Mouse (Mus musculus): Measurements from ENCODE around the gene Elobl. TPM values are rescaled to one million over a fixed set of nuclear protein-coding genes. Genes with fewer than 3 reads are reported as not detected.

The Elobl gene
- total and polyA plus RNA-seq, 3 experiments: not detected

DNA sequence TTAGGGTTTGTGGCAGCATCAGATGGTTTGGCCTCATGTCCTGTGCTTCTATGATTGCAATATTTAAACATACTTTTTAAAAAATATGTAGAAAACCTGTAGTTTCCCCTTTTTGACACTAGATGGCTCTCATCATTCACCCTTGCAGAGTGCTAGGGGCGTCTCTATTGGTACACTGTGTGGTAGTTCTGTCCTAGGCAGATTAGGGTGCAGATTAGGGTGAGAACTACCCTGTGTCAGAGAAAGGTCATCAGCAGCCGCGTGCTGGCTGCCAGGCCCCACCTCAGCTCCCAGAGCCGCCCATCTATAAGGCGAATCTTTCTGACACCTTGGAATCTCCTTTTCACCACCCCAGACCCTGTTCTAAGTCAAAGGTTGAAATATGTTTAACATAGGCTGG is 22.8 kb upstream of the Elobl start (continued):
- TF ChIP-seq MYC (IDR thresholded peaks at IDR 0.05; ENCODE audit: low read depth, low read length) (no peak), POLR2A (IDR thresholded peaks at IDR 0.05; ENCODE audit: low read depth, low read length) (no peak)

DNA sequence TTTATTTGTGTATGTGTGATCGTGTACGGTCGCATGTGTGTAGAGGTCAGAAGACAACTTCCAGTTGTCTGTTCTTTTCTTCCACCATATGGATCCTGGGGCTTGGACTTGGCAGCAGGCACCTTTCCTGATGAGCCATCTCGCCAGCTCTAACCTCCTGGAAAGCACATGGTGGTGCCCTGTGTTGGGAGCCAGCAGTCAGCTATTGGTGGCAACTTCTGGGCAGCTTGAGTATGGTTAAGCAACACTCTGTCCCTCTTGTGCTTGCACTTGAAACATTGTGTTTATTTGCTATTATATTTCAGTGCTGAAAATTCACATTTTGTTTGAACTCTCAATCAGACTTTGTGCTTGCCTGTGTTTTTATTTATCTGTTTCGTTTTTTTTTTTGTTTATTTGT is 22.2 kb upstream of the Elobl start:
- H3K36me3 ChIP-seq (replicated peaks in 1 of 2; ENCODE audit: control insufficient read depth in 1 of 2, insufficient read depth in 1 of 2, low read length in 1 of 2): peaks cover 23 to 65% of the 10 kb centered on the region in 2 experiments
- dilution Hi-C loops (cut with MboI; ENCODE audit: extremely low pct_ligation_motif_present, extremely low pct_unique_long_range_greater_than_20kb, low sequenced_read_pairs) (no loop called here), in situ Hi-C loops (cut with MboI; ENCODE audit: low pct_ligation_motif_present, low pct_unique_long_range_greater_than_20kb, low sequenced_read_pairs) (loop anchor here (10.0 kb wide), 1 partner anchor 46 kb away; no protein-coding TSS in a partner anchor)
- TF ChIP-seq TBP (conservative IDR thresholded peaks at IDR 0.05; ENCODE audit: low read depth, low read length) (no peak), MXI1 (IDR thresholded peaks at IDR 0.05; ENCODE audit: low read depth, low read length) (no peak), ETS1 (conservative IDR thresholded peaks at IDR 0.05; ENCODE audit: low read depth, low read length) (no peak)
- no peak overlapping the region for H3K9ac ChIP-seq (ENCODE audit: insufficient read depth, low read depth)
- peaks cover 3 to 27% of the 10 kb centered on the region in 2 experiments; a peak in 2 of 4 replicates for H3K4me1 ChIP-seq (ENCODE audit: control insufficient read depth in 1 of 2, insufficient read depth in 2 of 2)
- DNase-seq (ENCODE audit: extremely low read depth): no peak
- H3K27ac ChIP-seq (ENCODE audit: insufficient read depth, low read depth): no peak overlapping the region
- no peaks in the 10 kb centered on the region for H3K9me3 ChIP-seq (replicated peaks; ENCODE audit: low read length)
- H3K4me2 ChIP-seq (ENCODE audit: insufficient read depth, low read depth, poor library complexity, severe bottlenecking): no peak overlapping the region
- H3K27me3 ChIP-seq (replicated peaks): no peaks in the 10 kb centered on the region
- H3K4me3 ChIP-seq (replicated peaks in 1 of 3; ENCODE audit: low read depth in 2 of 3, low read length in 2 of 3, poor library complexity in 1 of 3): no peak overlapping the region
- no peaks in the 10 kb centered on the region for H3K79me2 ChIP-seq (replicated peaks; ENCODE audit: control insufficient read depth, extremely low read depth, insufficient read depth, poor library complexity, severe bottlenecking)

DNA sequence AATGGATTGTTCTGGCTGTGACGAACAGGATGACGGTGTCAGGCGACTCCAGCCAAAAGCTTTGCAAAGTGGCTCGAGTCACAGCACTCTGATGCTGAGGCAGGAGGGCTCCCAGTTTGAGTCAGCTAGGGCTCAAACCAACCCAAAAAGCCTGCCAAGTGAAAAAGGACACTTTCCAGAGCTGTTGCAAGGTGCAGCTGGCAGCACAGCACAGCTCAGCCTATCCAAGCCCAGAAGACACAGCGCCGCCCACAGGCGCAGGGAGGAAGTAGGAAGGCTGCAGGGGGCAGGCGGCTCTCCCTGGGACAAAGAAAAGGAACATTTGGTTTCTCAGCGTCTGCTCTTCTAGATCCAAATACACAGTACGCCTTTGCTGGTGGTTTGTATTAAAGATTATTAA is 19.9 kb upstream of the Elobl start:
- no peak overlapping the region for H3K4me3 ChIP-seq (replicated peaks in 1 of 3; ENCODE audit: low read depth in 2 of 3, low read length in 2 of 3, poor library complexity in 1 of 3)
- no peaks in the 10 kb centered on the region for H3K9me3 ChIP-seq (replicated peaks; ENCODE audit: low read length)
- no peaks in the 10 kb centered on the region for H3K79me2 ChIP-seq (replicated peaks; ENCODE audit: control insufficient read depth, extremely low read depth, insufficient read depth, poor library complexity, severe bottlenecking)
- H3K27me3 ChIP-seq (replicated peaks): no peaks in the 10 kb centered on the region
- no peak overlapping the region for H3K27ac ChIP-seq (ENCODE audit: insufficient read depth, low read depth)
- no peak for TF ChIP-seq UBTF (IDR thresholded peaks at IDR 0.05; ENCODE audit: low read depth, low read length)
- peak in 1 of 2 experiments; percentile 30; a peak in 1 of 4 replicates for TF ChIP-seq CTCF (conservative IDR thresholded peaks at IDR 0.05 in 1 of 2, IDR thresholded peaks at IDR 0.05 in 1 of 2; ENCODE audit: low read depth in 2 of 2, low read length in 2 of 2)
- H3K9ac ChIP-seq (ENCODE audit: insufficient read depth, low read depth): no peak overlapping the region
- H3K4me2 ChIP-seq (ENCODE audit: insufficient read depth, low read depth, poor library complexity, severe bottlenecking): no peak overlapping the region
- in situ Hi-C loops (cut with MboI; ENCODE audit: low pct_ligation_motif_present, low pct_unique_long_range_greater_than_20kb, low sequenced_read_pairs): loop anchor here (10.0 kb wide), 1 partner anchor 48 kb away; no protein-coding TSS in a partner anchor
- DNase-seq (ENCODE audit: extremely low read depth): no peak
- dilution Hi-C loops (cut with MboI; ENCODE audit: extremely low pct_ligation_motif_present, extremely low pct_unique_long_range_greater_than_20kb, low sequenced_read_pairs): no loop called here
- H3K4me1 ChIP-seq (ENCODE audit: control insufficient read depth in 1 of 2, insufficient read depth in 2 of 2): peaks cover 2 to 31% of the 10 kb centered on the region in 2 experiments
- H3K36me3 ChIP-seq (replicated peaks in 1 of 2; ENCODE audit: control insufficient read depth in 1 of 2, insufficient read depth in 1 of 2, low read length in 1 of 2): peaks cover 28 to 81% of the 10 kb centered on the region in 2 experiments

DNA sequence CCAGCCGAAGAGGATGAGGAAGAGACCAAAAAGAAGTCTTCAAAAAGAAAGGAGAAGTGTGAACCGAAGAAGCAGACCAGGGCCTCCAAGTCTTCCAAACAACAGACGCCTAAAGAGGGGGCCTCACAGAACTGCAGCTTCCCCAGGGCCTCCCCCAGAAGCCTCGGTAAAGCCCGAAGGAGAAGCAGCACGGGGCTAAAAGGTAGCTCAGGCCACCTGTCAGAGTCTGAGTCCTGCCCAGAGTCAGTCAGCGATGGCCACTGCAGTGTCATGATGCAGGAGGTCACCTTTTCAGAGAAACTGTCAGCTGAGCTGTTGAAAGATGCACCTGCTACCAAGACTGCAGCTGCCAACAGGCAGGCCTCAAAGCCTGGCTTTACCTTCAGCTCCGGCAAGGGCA is 14.6 kb upstream of the Elobl start:
- DNase-seq (ENCODE audit: extremely low read depth): peak; percentile 57
- H3K79me2 ChIP-seq (replicated peaks; ENCODE audit: control insufficient read depth, extremely low read depth, insufficient read depth, poor library complexity, severe bottlenecking): peaks cover 2% of the 10 kb centered on the region; the same call in 1 of the 2 replicates
- no peaks in the 10 kb centered on the region for H3K27me3 ChIP-seq (replicated peaks)
- H3K9me3 ChIP-seq (replicated peaks; ENCODE audit: low read length): no peaks in the 10 kb centered on the region
- dilution Hi-C loops (cut with MboI; ENCODE audit: extremely low pct_ligation_motif_present, extremely low pct_unique_long_range_greater_than_20kb, low sequenced_read_pairs) (no loop called here), in situ Hi-C loops (cut with MboI; ENCODE audit: low pct_ligation_motif_present, low pct_unique_long_range_greater_than_20kb, low sequenced_read_pairs) (loop anchor here (10.0 kb wide), 1 partner anchor 53 kb away; no protein-coding TSS in a partner anchor)
- peak overlapping the region in 1 of 3 experiments; percentile 7 for H3K4me3 ChIP-seq (replicated peaks in 1 of 3; ENCODE audit: low read depth in 2 of 3, low read length in 2 of 3, poor library complexity in 1 of 3)
- peaks cover 8 to 51% of the 10 kb centered on the region in 2 experiments for H3K4me1 ChIP-seq (ENCODE audit: control insufficient read depth in 1 of 2, insufficient read depth in 2 of 2)
- peak overlapping the region; percentile 65 for H3K27ac ChIP-seq (ENCODE audit: insufficient read depth, low read depth)
- peaks cover 17 to 59% of the 10 kb centered on the region in 2 experiments for H3K36me3 ChIP-seq (replicated peaks in 1 of 2; ENCODE audit: control insufficient read depth in 1 of 2, insufficient read depth in 1 of 2, low read length in 1 of 2)
- peak overlapping the region; percentile 20 for H3K9ac ChIP-seq (ENCODE audit: insufficient read depth, low read depth)
- peak overlapping the region; percentile 70 for H3K4me2 ChIP-seq (ENCODE audit: insufficient read depth, low read depth, poor library complexity, severe bottlenecking)
- TF ChIP-seq ZC3H11A (IDR thresholded peaks at IDR 0.05; ENCODE audit: low read depth, low read length): no peak
- no peak for TF ChIP-seq CHD1 (IDR thresholded peaks at IDR 0.05; ENCODE audit: low read depth, low read length)
- TF ChIP-seq PAX5 (IDR thresholded peaks at IDR 0.05; ENCODE audit: low read length): no peak
- no peak for TF ChIP-seq ZKSCAN1 (IDR thresholded peaks at IDR 0.05; ENCODE audit: borderline replicate concordance, low read depth, low read length)
- no peak for TF ChIP-seq JUND (conservative IDR thresholded peaks at IDR 0.05; ENCODE audit: low read depth, low read length)
- no peak for TF ChIP-seq MAFK (IDR thresholded peaks at IDR 0.05; ENCODE audit: insufficient replicate concordance, low read length)
- TF ChIP-seq MXI1 (IDR thresholded peaks at IDR 0.05; ENCODE audit: low read depth, low read length): peak; percentile 57; the same call in 1 of the 2 replicates
- peak; percentile 79 for TF ChIP-seq TCF12 (IDR thresholded peaks at IDR 0.05; ENCODE audit: low read depth, low read length)
- TF ChIP-seq SIN3A (IDR thresholded peaks at IDR 0.05; ENCODE audit: low read length): peak; percentile 58
- no peak for TF ChIP-seq NELFE (IDR thresholded peaks at IDR 0.05; ENCODE audit: low read depth, low read length)
- TF ChIP-seq BHLHE40 (IDR thresholded peaks at IDR 0.05; ENCODE audit: low read depth, low read length): peak; percentile 65
- TF ChIP-seq IRF4 (IDR thresholded peaks at IDR 0.05; ENCODE audit: low read depth, low read length): peak; percentile 75
- no peak for TF ChIP-seq POLR2AphosphoS2 (IDR thresholded peaks at IDR 0.05; ENCODE audit: low read depth, low read length)
- peak; percentile 93 for TF ChIP-seq UBTF (IDR thresholded peaks at IDR 0.05; ENCODE audit: low read depth, low read length)
- TF ChIP-seq EP300 (IDR thresholded peaks at IDR 0.05; ENCODE audit: low read length): peak; percentile 70
- TF ChIP-seq RCOR1 (conservative IDR thresholded peaks at IDR 0.05; ENCODE audit: low read depth, low read length): peak; percentile 87; the same call in 1 of the 2 replicates
- TF ChIP-seq HCFC1 (IDR thresholded peaks at IDR 0.05; ENCODE audit: low read depth, low read length): no peak
- TF ChIP-seq ELF1 (IDR thresholded peaks at IDR 0.05; ENCODE audit: low read depth, low read length): no peak; the same call in 1 of the 2 replicates
- peak; percentile 52; the same call in 1 of the 2 replicates for TF ChIP-seq MEF2A (IDR thresholded peaks at IDR 0.05; ENCODE audit: borderline replicate concordance, low read depth, low read length)
- peak; percentile 49 for TF ChIP-seq ETS1 (conservative IDR thresholded peaks at IDR 0.05; ENCODE audit: low read depth, low read length)

Measured in CH12.LX (cell line).